Mouse (Mus musculus) hindbrain, embryonic 16.5 days (tissue): ENCODE data around the gene Gfpt1. TPM values are rescaled to one million over a fixed set of nuclear protein-coding genes. Genes with fewer than 3 reads are reported as not detected.

ENCODE experiments used
- ATAC-seq: fragments of 200-750 bp; cut with Nextera tagmentation; 2 replicates; pipeline ENCODE4 v1.8.0; 2017; ENCODE audit warnings: moderate TSS enrichment, moderate library complexity
- H3K27ac ChIP-seq: fragments of 300-500 bp; sonication (generic); 2 replicates; pipeline ENCODE4 v1.5.1; 2014; ENCODE audit warnings: low read depth, mild to moderate bottlenecking, control low read depth, low read length, moderate library complexity
- H3K27me3 ChIP-seq: fragments of 300-500 bp; sonication (generic); replicated peaks from 2 replicates; pipeline ENCODE4 v1.6.1; 2014; ENCODE audit warnings: low read length; ENCODE audit not compliant: control insufficient read depth, insufficient read depth
- H3K36me3 ChIP-seq: fragments of 300-500 bp; sonication (generic); 2 replicates; pipeline ENCODE4 v1.6.1; 2014; ENCODE audit warnings: mild to moderate bottlenecking, low read length, moderate library complexity, mixed read lengths; ENCODE audit not compliant: control insufficient read depth, insufficient read depth
- H3K4me1 ChIP-seq: fragments of 300-500 bp; sonication (generic); 2 replicates; pipeline ENCODE4 v1.6.1; 2014; ENCODE audit warnings: low read depth, low read length; ENCODE audit not compliant: control insufficient read depth, insufficient read depth
- H3K4me2 ChIP-seq: fragments of 300-500 bp; sonication (generic); 2 replicates; pipeline ENCODE4 v1.6.1; 2014; ENCODE audit warnings: mild to moderate bottlenecking, low read length, control low read depth, moderate library complexity
- H3K4me3 ChIP-seq: fragments of 300-500 bp; sonication (generic); 2 replicates; pipeline ENCODE4 v1.5.1; 2014; ENCODE audit warnings: mild to moderate bottlenecking, low read length, control low read depth, moderate library complexity
- H3K9ac ChIP-seq: fragments of 300-500 bp; sonication (generic); 2 replicates; pipeline ENCODE4 v1.6.1; 2014; ENCODE audit warnings: low read depth, mild to moderate bottlenecking, control low read depth, low read length, moderate library complexity
- H3K9me3 ChIP-seq: fragments of 300-500 bp; sonication (generic); 2 replicates; pipeline ENCODE4 v1.6.1; 2014; ENCODE audit warnings: mild to moderate bottlenecking, low read length, moderate library complexity; ENCODE audit not compliant: control insufficient read depth
- WGBS: fragments of 180-500 bp; shearing (Covaris S2); extraction: QIAGEN DNeasy Blood & Tissue Kit; methylation state at CpG from one replicate; pipeline ENCODE4 v1.1.7; 2014; 5-methylcytosine and 5-hydroxymethylcytosine counted together
- polyA plus RNA-seq: library from polyadenylated mRNA; unstranded; fragments of >200 nt; fragmentation: Nextera tagmentation; extraction: Ambion mirVana; gene quantifications from 2 replicates; pipeline ENCODE4 v1.2.1, GENCODE M21; 2015

Gfpt1 gene
- polyA plus RNA-seq, 1 experiment from 2014 or later: 19.8 TPM

GRCm38 (mm10) chr6:87051886-87052425 lies 9.3 kb downstream of the Gfpt1 start:
- Histone ChIP-seq H3K4me2 (no peak overlapping the region), H3K4me3 (no peak overlapping the region), H3K27ac (no peak overlapping the region), H3K4me1 (no peaks in the 10 kb centered on the region), H3K27me3 (no peaks in the 10 kb centered on the region), H3K36me3 (peaks cover 22% of the 10 kb centered on the region), H3K9ac (no peak overlapping the region), H3K9me3 (no peaks in the 10 kb centered on the region)
- 94% methylated on average over 10 of the region's 10 CpGs for WGBS
- ATAC-seq: no peak

- Histone ChIP-seq H3K9ac (no peak overlapping the region), H3K27me3 (no peaks in the 10 kb centered on the region), H3K9me3 (no peaks in the 10 kb centered on the region), H3K4me3 (no peak overlapping the region), H3K4me1 (no peaks in the 10 kb centered on the region), H3K4me2 (no peak overlapping the region), H3K27ac (no peak overlapping the region), H3K36me3 (peaks cover 41% of the 10 kb centered on the region)
- 85% methylated on average over 8 of the region's 8 CpGs for WGBS
- ATAC-seq: no peak
Observed at GRCm38 (mm10) chr6:87054193-87054592, 11.5 kb downstream of the Gfpt1 start.

GRCm38 (mm10) chr6:87059754-87060153 lies 17.1 kb downstream of the Gfpt1 start:
- ATAC-seq: no peak
- peaks cover 43% of the 10 kb centered on the region for H3K36me3 ChIP-seq
- H3K4me2 ChIP-seq: no peak overlapping the region
- no peak overlapping the region for H3K9ac ChIP-seq
- H3K27me3 ChIP-seq: no peaks in the 10 kb centered on the region
- H3K9me3 ChIP-seq: no peaks in the 10 kb centered on the region
- no peaks in the 10 kb centered on the region for H3K4me1 ChIP-seq
- 98% methylated on average over 1 of the region's 1 CpGs for WGBS
- H3K27ac ChIP-seq: no peak overlapping the region
- H3K4me3 ChIP-seq: no peak overlapping the region

- Histone ChIP-seq H3K27me3 (no peaks in the 10 kb centered on the region), H3K4me3 (no peak overlapping the region), H3K4me1 (no peaks in the 10 kb centered on the region), H3K36me3 (peaks cover 34% of the 10 kb centered on the region), H3K27ac (no peak overlapping the region), H3K9me3 (no peaks in the 10 kb centered on the region), H3K9ac (no peak overlapping the region), H3K4me2 (no peak overlapping the region)
- ATAC-seq: no peak
- WGBS: 98% methylated on average over 4 of the region's 4 CpGs
Observed at GRCm38 (mm10) chr6:87063586-87063985, 20.9 kb downstream of the Gfpt1 start.

GRCm38 (mm10) chr6:87068209-87068608 lies 25.6 kb downstream of the Gfpt1 start:
- no peak for ATAC-seq
- H3K27me3 ChIP-seq: no peaks in the 10 kb centered on the region
- 86% methylated on average over 2 of the region's 2 CpGs for WGBS

GRCm38 (mm10) chr6:87069195-87069900 lies 26.7 kb downstream of the Gfpt1 start:
- no peak overlapping the region for H3K9ac ChIP-seq
- H3K36me3 ChIP-seq: peaks cover 51% of the 10 kb centered on the region
- H3K27me3 ChIP-seq: no peaks in the 10 kb centered on the region
- no peaks in the 10 kb centered on the region for H3K9me3 ChIP-seq
- WGBS: 82% methylated on average over 7 of the region's 7 CpGs
- H3K27ac ChIP-seq: no peak overlapping the region
- H3K4me1 ChIP-seq: no peaks in the 10 kb centered on the region
- no peak overlapping the region for H3K4me2 ChIP-seq
- H3K4me3 ChIP-seq: no peak overlapping the region
- ATAC-seq: no peak

More at GRCm38 (mm10) chr6:87068209-87068608, 25.6 kb downstream of the Gfpt1 start:
- H3K4me2 ChIP-seq: no peak overlapping the region
- no peak overlapping the region for H3K9ac ChIP-seq
- no peaks in the 10 kb centered on the region for H3K9me3 ChIP-seq
- no peaks in the 10 kb centered on the region for H3K4me1 ChIP-seq
- H3K36me3 ChIP-seq: peaks cover 43% of the 10 kb centered on the region
- no peak overlapping the region for H3K4me3 ChIP-seq
- H3K27ac ChIP-seq: no peak overlapping the region

- Histone ChIP-seq H3K4me2 (no peak overlapping the region), H3K9me3 (no peaks in the 10 kb centered on the region), H3K9ac (no peak overlapping the region), H3K4me3 (no peak overlapping the region), H3K4me1 (no peaks in the 10 kb centered on the region), H3K36me3 (peaks cover 49% of the 10 kb centered on the region), H3K27ac (no peak overlapping the region), H3K27me3 (no peaks in the 10 kb centered on the region)
- WGBS: 93% methylated on average over 4 of the region's 4 CpGs
- no peak for ATAC-seq
Observed at GRCm38 (mm10) chr6:87070641-87071040, 28.0 kb downstream of the Gfpt1 start.

- no peak overlapping the region for H3K9ac ChIP-seq
- no peaks in the 10 kb centered on the region for H3K27me3 ChIP-seq
- H3K4me2 ChIP-seq: no peak overlapping the region
- no peaks in the 10 kb centered on the region for H3K4me1 ChIP-seq
- no peak for ATAC-seq
- peaks cover 47% of the 10 kb centered on the region for H3K36me3 ChIP-seq
- H3K9me3 ChIP-seq: no peaks in the 10 kb centered on the region
- H3K4me3 ChIP-seq: no peak overlapping the region
- no peak overlapping the region for H3K27ac ChIP-seq
- 89% methylated on average over 4 of the region's 4 CpGs for WGBS
Observed at GRCm38 (mm10) chr6:87072759-87073158, 30.1 kb downstream of the Gfpt1 start.

GRCm38 (mm10) chr6:87075092-87075685 lies 32.5 kb downstream of the Gfpt1 start:
- Histone ChIP-seq H3K36me3 (peaks cover 44% of the 10 kb centered on the region), H3K27ac (no peak overlapping the region), H3K4me2 (no peak overlapping the region), H3K9me3 (no peaks in the 10 kb centered on the region), H3K4me1 (no peaks in the 10 kb centered on the region), H3K9ac (no peak overlapping the region), H3K4me3 (no peak overlapping the region), H3K27me3 (no peaks in the 10 kb centered on the region)
- WGBS: 74% methylated on average over 3 of the region's 3 CpGs
- ATAC-seq: no peak
